Mouse (Mus musculus): ENCODE measurements at regions not wholly inside any gene's neighbourhood (a gene's known extent, or its start where the extent isn't known, plus 50 kb on each side); places are given as distances from the start of the nearest gene placed in this dataset.

GRCm38 (mm10) chr15:93705109-93705508 is 109.4 kb upstream of the Prickle1 start:
- no peak for TF ChIP-seq POLR2AphosphoS2 (IDR thresholded peaks at IDR 0.05; ENCODE audit: low read length)
- no peak for TF ChIP-seq CTCF (IDR thresholded peaks at IDR 0.05 in 2 of 3, conservative IDR thresholded peaks at IDR 0.05 in 1 of 3; ENCODE audit: control insufficient read depth in 1 of 3, insufficient read depth in 1 of 3, low read depth in 2 of 3, low read length in 3 of 3, poor library complexity in 1 of 3, severe bottlenecking in 1 of 3)
- no peak for TF ChIP-seq ELF1 (IDR thresholded peaks at IDR 0.05; ENCODE audit: low read depth, low read length)
- no peak for TF ChIP-seq GATA1 (IDR thresholded peaks at IDR 0.05; ENCODE audit: low read depth, low read length)
- TF ChIP-seq E2F4 (IDR thresholded peaks at IDR 0.05; ENCODE audit: borderline replicate concordance, low read depth, low read length) = no peak
- TF ChIP-seq TAL1 (IDR thresholded peaks at IDR 0.05; ENCODE audit: low read length) = no peak
- TF ChIP-seq HCFC1 (IDR thresholded peaks at IDR 0.05; ENCODE audit: low read depth, low read length) = no peak
- no peak for TF ChIP-seq POLR2A (IDR thresholded peaks at IDR 0.05; ENCODE audit: control insufficient read depth in 1 of 2, insufficient read depth in 1 of 2, low read depth in 1 of 2, low read length in 2 of 2, poor library complexity in 1 of 2)
- no peak for TF ChIP-seq MAFK (IDR thresholded peaks at IDR 0.05; ENCODE audit: borderline replicate concordance, low read depth, low read length)
- no peak for TF ChIP-seq ZMIZ1 (IDR thresholded peaks at IDR 0.05; ENCODE audit: low read depth, low read length)
- TF ChIP-seq RCOR1 (IDR thresholded peaks at IDR 0.05; ENCODE audit: low read depth, low read length) = no peak
- no peak for TF ChIP-seq MEF2A (IDR thresholded peaks at IDR 0.05; ENCODE audit: extremely low read depth, insufficient replicate concordance, low read depth, low read length, poor library complexity, severe bottlenecking)
- no peak for TF ChIP-seq SMC3 (IDR thresholded peaks at IDR 0.05; ENCODE audit: low read depth, low read length)
